Mouse (Mus musculus) kidney, postnatal 25 days (tissue): ENCODE data around the gene Cxcr3.

ENCODE experiments used
- DNase-seq, 2 experiments: peaks; one replicate each; pipeline ENCODE4 v3.0.0; 2021; ENCODE audit warnings: mixed read lengths in 2 of 2

The Cxcr3 gene

DNA sequence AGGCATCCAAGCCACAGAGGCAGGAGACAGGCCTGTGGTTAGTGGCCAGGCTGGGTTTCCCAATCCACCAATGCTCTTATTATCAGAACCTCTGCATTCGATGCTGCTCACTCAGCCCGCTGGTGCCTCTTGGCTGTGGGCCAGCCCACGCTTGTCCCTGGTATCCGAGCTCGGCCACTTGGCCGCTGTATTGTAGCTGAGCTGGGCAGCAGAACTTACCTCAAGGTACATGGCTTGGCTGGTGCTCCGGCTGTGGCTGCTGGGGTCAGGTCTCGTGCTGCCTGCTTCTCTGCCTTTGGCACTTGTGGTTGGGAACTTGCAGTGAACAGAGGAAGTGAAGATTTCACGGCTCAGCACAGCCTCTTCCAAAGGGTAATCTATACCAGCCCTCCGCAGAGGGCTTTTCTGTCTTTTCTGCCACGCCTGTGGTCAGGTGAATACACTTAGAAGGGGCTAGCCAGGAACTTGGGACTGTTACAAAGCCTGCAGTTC lies at the start of gene Cxcr3:
Cxcr3 (minus strand) TSS at position 442 of the 492 bp plus-strand sequence.
- peak; percentile 51 to 64 for DNase-seq

DNA sequence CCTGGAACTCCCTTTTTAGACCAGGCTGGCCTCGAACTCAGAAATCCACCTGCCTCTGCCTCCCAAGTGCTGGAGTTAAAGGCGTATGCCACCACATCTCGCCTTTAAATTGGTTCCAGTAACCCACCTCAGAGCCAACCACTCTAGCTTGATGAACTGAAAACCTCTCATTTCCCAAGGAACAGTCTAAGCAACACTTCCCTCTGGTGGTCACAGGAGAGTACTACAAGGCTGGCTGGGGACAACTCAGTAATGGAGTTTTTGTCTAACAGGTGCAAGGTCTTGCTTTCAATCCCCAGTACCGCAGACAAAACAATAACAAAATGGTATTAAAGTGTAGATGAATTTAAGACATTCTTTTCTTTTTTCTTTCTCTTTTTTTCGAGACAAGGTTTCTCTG lies 38.0 kb upstream of the Cxcr3 start:
- peak in 1 of 2 experiments; percentile 63 for DNase-seq

DNA sequence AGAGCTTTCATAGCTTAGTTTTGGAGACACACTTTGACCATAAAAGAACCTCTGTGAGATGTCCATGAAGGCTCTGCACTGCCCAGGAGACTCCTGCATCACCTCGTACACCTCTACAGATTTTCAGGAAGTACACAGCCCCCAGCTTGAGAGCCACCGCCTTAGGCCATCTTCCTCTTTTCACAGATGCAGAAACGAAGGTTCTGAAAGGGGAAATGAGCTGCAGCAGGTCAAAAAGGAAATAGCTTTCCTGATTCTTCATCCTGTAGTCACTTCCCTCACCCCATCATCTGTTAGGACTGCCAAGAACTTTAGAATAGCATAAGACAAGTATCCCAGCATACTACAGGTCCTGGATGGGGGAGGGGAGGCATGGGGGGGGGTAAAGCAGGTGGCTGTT lies 36.2 kb upstream of the Cxcr3 start:
- DNase-seq, result no peak

DNA sequence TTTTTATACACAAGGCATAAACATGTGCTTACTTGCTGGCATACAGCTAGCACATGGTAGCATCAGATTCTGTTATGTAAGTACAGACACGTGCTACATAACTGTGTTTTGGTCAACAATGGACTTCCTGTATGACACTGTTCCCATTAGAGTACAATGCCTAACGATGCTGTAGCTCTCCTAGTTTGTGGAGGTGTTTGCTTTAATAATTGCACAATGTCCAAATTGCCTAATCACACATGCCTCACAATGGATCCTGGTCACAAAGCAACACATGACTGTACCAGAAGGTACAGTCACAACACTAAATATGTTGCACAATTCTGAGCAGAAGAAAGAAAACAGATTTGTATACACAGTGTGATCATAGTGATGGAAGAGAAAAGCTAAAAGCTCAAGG lies 35.4 kb upstream of the Cxcr3 start:
- DNase-seq, result no peak

DNA sequence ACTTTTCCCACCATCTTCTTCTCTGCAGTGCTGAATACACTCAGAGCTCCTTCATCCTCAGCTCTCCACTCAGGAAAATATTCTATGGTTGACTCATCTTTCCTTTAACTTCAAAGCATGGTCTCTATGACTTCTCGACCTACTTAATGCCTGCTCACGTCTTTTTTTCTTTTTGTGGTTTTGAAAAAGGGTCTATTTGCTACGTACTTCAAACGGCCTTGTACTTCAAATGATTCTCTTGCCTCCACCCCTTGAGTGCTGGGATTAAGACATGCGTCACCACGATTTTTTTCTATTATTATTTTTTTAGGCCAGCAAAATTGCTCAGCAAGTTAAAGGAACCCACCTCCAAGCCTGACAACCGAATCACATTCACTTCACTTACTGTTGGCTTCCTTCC lies 33.2 kb upstream of the Cxcr3 start:
- DNase-seq, result no peak

- DNase-seq, result no peak
Observed at GRCm38 (mm10) chrX:101765111-101765510, 31.0 kb upstream of the Cxcr3 start.

DNA sequence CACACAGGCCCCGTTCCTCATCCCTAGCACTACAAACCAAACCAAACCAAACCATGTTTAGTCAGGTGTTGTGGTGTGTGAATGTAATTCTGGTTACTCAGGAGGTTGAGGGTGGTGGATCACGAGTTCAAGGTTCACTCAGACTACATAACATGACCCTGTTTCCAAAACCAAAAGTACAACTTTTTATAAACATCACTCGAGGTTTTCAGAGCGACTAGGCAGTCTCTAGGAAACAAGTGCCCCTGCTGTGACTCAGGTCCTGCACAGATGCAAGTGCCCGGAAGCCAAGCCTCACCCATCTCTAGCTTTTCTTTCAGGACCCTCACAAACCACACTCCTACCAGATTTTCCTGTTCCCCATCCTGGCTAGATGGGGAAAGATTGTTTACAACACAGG lies 30.6 kb upstream of the Cxcr3 start:
- DNase-seq, result no peak

DNA sequence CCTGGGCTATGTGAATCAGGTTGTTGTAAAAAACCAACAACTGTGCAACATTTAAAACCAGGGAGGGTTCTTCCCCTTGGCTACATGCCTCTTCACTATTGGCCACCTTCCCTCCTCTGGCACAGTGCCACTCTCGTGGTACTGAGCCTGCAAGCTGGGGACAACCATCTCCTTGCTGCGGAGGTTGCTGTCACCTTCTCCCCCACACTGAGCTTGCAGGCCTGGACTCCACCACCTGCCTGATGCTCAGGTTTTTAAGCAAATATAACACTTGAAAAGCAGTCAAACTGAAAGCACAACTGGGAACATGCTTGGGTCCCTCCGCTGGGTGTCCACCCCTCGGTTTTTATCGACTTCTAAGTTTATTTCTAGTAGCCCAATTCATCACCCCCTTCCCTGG lies 20.4 kb upstream of the Cxcr3 start:
- peak; percentile 12 to 42 for DNase-seq

DNA sequence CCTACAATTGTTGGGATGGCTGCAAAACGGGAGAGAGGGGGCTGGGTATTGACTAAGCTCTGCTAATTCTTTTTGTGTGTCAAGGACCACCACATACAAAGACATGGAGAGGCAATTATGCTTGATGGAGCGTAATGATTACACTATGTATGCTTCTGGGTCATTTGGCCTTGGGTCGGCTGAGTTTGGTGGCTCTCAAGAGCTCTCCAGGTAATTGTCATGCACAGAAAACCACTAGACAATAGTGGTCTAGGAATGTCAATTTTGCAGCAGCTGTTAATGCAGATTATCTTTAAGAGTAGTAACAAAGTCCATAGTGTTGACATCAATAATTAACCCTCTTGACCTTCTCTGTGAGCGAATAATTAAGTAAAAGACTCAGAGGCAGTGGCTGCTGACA lies 16.1 kb upstream of the Cxcr3 start:
- DNase-seq, result no peak

- DNase-seq, result no peak
Observed at GRCm38 (mm10) chrX:101741064-101741433, 7.0 kb upstream of the Cxcr3 start.

GRCm38 (mm10) chrX:101740335-101741063 lies 6.4 kb upstream of the Cxcr3 start:
- DNase-seq, result no peak

- no peak for DNase-seq
Observed at GRCm38 (mm10) chrX:101737201-101737600, 3.1 kb upstream of the Cxcr3 start.

GRCm38 (mm10) chrX:101734981-101735380 lies 912 bp upstream of the Cxcr3 start:
- DNase-seq, result no peak

DNA sequence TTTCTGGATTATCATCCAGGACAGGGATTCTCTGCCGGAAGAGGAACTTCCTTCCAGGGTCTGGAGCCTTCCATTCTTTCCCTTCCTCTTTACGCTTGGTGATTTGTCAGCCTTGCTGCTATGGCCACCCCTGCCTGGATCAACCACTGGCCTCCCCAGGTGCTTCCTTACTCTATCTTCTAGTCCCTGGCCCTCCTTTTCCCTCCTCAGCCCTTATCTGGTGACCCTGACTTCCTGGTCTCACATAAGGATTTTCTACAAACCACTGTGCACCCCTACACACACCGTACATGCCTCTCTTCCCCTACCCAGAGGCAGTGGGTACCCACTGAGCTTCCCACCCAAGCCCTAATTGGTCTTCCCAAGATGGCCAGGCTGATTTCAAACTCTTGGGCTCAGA lies 781 bp downstream of the Cxcr3 start:
- DNase-seq, result no peak

DNA sequence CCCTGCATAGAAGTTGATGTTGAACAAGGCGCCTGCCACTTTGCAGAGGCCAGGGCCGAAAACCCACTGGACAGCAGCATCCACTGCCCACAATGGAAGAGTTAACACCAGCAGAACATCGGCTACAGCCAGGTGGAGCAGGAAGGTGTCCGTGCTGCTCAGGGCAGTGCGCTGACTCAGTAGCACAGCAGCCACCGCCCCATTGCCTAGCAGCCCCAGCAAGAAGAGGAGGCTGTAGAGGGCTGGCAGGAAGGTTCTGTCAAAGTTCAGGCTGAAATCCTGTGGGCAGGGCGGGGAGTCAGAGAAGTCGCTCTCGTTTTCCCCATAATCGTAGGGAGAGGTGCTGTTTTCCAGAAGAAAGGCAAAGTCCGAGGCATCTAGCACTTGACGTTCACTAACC lies 1.4 kb downstream of the Cxcr3 start:
- no peak for DNase-seq

DNA sequence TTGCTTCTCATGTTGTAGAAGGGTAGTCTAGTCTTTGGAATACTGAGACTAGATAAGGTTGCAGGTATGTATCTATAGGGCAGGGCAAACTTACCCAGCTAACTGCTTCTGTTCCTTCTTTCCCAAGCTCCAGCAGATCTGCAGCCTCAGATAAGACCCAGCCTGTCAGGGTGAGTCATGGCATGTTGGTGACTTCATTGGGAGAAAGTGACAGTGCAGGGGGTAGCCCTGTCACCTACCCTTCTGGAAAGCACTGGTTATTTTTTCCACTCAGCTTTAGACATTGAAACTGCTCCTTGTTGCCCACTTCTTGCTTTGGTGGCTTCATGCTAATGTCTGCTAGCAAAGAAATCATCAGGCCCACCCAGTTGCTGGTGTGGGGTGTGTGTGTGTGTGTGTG lies 4.1 kb downstream of the Cxcr3 start:
- no peak for DNase-seq

DNA sequence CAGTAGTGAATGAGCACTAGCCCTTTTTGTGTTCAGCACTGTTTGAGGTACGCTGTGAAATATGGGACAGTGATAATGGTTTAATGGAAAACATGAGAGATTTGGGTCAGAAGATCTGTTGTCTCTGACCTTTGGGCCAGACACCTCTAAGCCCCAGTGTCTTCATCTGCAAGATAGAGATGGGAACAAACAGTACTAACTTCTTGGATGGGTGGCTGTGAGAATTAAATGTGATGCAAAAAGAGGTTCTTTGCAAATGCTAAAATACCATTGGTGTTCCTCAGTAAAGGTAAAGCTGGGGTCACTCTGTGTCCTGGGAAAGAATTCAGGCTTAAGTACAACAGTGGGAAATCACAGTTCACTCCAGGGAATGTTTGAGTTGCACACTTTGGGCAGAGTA lies 13.7 kb downstream of the Cxcr3 start:
- no peak for DNase-seq

GRCm38 (mm10) chrX:101705111-101705510 lies 29.0 kb downstream of the Cxcr3 start:
- DNase-seq, result no peak

DNA sequence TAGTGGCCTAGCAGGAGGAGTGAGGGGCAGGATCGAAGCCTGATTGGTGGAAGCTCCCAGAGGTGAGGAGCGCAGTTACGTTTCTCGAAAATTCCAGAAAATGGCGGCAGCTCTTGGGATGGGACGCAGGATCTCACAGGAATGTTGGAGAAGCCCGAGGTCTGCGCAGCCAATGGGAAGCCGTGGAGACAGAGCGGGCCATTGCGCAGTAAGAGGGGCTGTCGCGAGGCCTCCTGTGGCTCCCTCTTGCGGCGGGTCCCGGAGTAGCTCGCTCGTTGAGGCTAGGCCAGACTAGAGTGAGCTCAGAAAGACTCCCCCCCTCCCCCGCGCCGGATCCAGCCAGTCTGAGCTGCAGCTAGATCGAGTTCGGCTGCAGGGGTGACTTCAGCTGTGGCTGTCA lies 35.8 kb downstream of the Cxcr3 start:
- no peak for DNase-seq

DNA sequence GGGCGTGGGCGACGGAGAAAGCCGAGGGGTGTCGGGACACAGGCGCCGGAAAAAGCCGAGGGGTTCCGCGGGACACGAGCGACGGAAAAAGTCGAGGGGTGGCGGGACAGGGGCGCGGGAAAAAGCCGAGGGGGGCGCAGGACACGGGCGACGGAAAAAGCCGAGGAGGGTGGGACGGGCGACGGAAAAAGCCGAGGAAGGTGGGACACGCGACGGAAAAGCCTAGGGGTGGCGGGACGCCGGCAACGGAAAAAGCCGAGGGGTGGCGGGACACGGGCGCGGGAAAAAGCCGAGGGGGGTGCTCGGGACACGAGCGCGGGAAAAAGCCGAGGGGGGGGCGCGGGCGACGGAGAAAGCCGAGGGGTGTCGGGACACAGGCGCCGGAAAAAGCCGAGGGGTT lies 36.5 kb downstream of the Cxcr3 start:
- DNase-seq, result no peak

DNA sequence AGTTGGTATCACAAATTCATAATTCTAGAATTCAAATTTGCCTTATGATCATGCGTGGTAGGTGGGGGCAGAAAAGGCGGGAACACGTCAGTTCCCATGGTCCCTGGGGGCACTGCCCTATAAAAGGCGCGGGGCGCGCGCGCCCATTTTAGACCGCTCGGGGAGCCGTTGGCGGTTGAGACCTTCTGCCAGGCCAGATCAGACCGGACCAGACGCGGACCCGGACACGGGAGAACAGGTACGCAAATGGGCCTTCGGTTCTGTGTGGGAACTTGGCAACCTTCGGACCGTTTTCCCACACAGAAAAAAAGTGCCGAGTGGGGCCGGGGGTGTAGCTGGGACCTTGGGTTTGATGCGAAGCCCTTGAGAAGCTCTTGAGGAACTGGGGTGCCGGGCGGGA lies 38.4 kb downstream of the Cxcr3 start:
- no peak for DNase-seq
